Mouse (Mus musculus): ENCODE results near the gene Acer3.
"Not testable (repeated sequence)": the region's sequence is repeated elsewhere in the genome, so short reads cannot be mapped to it uniquely, and the experiment has no call there.

Acer3 gene

DNA sequence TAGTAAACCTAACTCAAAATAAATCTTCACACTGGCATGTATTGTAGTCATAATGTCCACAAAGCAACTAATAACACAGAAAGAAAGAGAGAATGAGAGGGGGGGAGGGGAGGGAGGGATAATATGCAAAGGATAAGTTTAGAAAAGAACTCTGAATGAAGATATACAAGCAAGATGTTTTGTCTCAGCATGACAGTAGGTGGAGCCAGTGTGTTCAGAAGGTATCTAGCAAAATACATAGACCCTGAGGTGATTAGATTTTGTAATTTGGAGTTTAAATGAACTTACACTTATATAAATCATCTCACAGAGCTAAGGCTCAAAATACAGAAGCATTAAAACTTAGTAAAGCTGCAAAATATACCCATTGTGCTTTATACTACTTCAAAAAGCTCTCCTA lies 44.7 kb downstream of the Acer3 start:
- DNase-seq (ENCODE audit: low spot score) = no peak

DNA sequence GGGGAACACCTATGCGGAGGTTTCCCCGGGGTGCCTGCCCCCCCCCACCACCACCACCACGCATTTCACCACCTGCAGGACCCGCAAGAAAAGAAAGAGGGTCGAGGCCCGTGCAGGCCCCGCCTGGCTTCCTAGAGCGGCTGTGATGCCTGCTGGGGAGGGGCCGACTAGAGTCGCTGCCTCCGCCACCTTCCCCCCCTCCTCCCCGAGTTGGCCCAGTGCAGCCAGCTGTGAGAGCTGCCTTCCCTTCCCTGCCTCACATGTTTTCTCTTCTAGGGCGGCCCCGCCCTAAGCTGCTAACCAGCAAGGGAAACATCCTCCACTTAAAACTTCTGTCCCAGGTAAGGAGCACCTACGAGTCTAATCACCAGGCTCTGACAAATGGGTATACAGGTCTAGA lies 52.8 kb downstream of the Acer3 start:
- DNase-seq (ENCODE audit: low spot score) = not testable (repeated sequence)

GRCm38 (mm10) chr7:98252520-98252919 lies 68.5 kb downstream of the Acer3 start:
- DNase-seq (ENCODE audit: low spot score) = no peak

GRCm38 (mm10) chr7:98236686-98237359 lies 84.2 kb downstream of the Acer3 start:
- DNase-seq (ENCODE audit: low spot score) = no peak

DNA sequence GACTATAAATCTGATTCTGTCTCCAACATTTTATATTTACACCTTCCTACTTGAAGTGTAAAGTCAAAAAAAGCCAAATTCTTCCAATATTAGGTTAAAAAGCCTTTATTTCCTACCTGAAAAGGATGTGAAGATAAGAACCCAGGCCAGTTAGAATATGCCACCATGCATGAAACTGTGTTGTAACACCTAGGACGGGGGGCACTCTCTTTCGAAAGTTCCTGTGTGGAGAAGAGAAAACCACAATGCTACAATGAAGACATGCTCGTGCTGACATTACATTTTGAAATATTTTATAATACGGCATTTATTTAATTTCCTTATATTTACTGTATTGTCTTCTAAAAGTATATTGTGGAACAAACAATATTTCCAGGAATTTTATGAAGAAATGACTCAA lies 97.2 kb downstream of the Acer3 start:
- no peak for DNase-seq (ENCODE audit: low spot score)

DNA sequence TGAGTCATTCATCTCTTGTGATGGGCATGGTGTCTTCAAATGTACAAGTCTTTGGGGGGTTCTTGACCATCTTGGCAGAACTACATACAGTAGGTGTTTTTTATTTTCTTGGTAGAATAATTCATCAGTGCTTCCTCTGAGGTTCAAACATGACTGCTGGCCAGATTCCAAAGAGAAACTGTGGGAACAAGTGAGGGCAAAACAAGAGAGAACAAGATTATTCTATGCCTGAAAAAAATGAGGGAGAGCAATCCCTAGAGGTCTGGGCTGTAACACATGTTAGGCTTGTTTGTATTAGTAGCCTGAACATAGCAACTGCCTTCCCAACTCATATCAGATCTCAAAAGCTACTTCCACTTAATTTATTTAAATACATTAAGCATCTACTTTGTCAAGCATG lies 104.3 kb downstream of the Acer3 start:
- no peak for DNase-seq (ENCODE audit: low spot score)

- no peak for DNase-seq (ENCODE audit: low spot score)
Observed at GRCm38 (mm10) chr7:98202946-98203345, 118.1 kb downstream of the Acer3 start.

- no peak for DNase-seq (ENCODE audit: low spot score)
Observed at GRCm38 (mm10) chr7:98201493-98202028, 119.4 kb downstream of the Acer3 start.

DNA sequence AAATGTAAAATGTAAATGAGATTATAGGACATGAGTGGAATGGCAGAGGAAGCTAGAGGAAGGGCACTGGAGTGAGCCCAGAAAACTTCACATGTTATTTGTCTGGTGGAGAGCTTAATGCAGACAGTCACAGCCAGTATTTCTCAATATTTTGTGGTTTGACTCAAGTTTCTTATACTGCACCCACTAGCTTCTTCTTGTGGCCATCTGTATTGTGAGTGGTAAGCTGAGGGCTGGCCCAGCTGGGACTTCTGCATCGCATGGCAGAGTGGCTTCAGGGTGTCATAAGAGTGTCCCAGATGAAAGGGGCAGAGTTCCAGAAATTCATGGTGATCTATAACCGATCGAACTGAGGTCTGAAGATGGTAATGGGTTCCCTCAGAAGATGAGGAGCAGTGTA lies 120.6 kb downstream of the Acer3 start:
- DNase-seq (ENCODE audit: low spot score) = no peak

GRCm38 (mm10) chr7:98199381-98199780 lies 121.6 kb downstream of the Acer3 start, which contains the start of gene B3gnt6:
Gene B3gnt6, minus strand, starts transcription at chr7:98199481.
- DNase-seq (ENCODE audit: low spot score) = no peak

DNA sequence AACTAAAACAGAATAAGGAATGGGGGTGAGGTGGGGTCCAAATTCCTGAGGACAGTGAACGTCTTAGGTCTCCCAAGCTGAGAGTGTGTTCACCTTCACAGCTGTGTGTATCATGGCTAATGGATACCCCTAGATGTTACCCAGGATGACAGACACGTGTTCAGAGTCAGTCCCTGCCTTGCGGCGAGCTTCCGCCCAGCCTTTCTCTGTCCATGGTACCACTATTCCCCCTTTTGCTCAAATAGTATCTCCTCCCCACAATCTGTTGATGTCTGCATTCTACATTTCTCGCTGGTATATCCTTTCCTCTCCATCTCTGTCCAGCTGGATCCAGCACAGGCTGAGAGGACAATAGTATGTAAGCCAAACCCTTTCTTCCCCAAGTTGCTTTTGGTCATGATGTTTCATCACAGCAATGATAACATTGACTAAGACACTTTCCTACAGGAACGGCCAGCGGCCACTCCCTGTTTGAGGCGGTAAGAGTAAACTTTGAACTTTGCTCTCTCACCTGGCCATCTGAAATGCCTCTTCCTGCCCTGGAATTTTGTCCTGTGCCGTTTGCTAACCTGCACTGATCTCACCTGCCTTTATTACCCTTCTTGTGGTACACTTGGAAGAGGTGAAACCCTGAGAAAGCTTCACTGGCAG lies 125.7 kb downstream of the Acer3 start:
- DNase-seq (ENCODE audit: low spot score) = no peak

GRCm38 (mm10) chr7:98194026-98194792 lies 126.8 kb downstream of the Acer3 start:
- DNase-seq (ENCODE audit: low spot score) = no peak

- DNase-seq (ENCODE audit: low spot score) = peak; percentile 20
Observed at GRCm38 (mm10) chr7:98193515-98194025, 127.4 kb downstream of the Acer3 start.

GRCm38 (mm10) chr7:98191571-98192250 lies 129.3 kb downstream of the Acer3 start:
- DNase-seq (ENCODE audit: low spot score) = peak; percentile 65

DNA sequence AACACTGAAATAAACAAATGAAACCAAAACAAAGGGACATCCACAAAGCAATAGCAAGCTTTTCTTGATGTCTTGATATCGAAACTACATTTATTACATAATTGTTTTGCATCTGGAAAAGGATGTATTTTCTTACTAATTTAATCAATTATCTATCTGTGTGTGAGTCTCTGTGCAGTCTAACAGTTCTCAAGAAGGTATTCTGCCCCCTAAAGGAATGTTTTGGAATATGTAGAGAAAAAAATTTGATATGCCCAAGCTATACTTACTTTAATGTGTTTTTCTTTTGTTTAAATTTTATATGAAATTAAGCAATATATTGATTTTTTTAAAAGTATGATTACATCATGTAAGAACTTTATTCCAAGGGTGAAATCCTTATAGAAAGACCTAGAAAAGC lies 130.4 kb downstream of the Acer3 start:
- no peak for DNase-seq (ENCODE audit: low spot score)

GRCm38 (mm10) chr7:98189745-98190144 lies 131.3 kb downstream of the Acer3 start:
- no peak for DNase-seq (ENCODE audit: low spot score)

GRCm38 (mm10) chr7:98188680-98189079 lies 132.3 kb downstream of the Acer3 start:
- no peak for DNase-seq (ENCODE audit: low spot score)

- DNase-seq (ENCODE audit: low spot score) = no peak
Observed at GRCm38 (mm10) chr7:98188238-98188637, 132.8 kb downstream of the Acer3 start.

GRCm38 (mm10) chr7:98187332-98187731 lies 133.7 kb downstream of the Acer3 start:
- DNase-seq (ENCODE audit: low spot score) = not testable (repeated sequence)

GRCm38 (mm10) chr7:98186637-98187036 lies 134.4 kb downstream of the Acer3 start:
- no peak for DNase-seq (ENCODE audit: low spot score)

GRCm38 (mm10) chr7:98185326-98185725 lies 135.7 kb downstream of the Acer3 start:
- DNase-seq (ENCODE audit: low spot score) = no peak
